Mouse (Mus musculus) spleen, adult 2 months (tissue): Measurements from ENCODE around the gene 3110082I17Rik.

Experiments used
- CTCF ChIP-seq: fragments of 200-500 bp; IDR thresholded peaks from 2 replicates; pipeline ENCODE4 v1.5.1; 2011; ENCODE audit warnings: mild to moderate bottlenecking, inconsistent platforms; ENCODE audit not compliant: insufficient read depth, insufficient read length, insufficient replicate concordance; ENCODE audit errors: extremely low read depth
- POLR2A ChIP-seq: fragments of 200-500 bp; IDR thresholded peaks from 2 replicates; pipeline ENCODE4 v1.6.1; 2011; ENCODE audit warnings: low read depth, low read length, inconsistent platforms

GRCm38 (mm10) chr5:139384531-139384930, 75.8 kb downstream of the 3110082I17Rik start:
- TF ChIP-seq CTCF (no peak), POLR2A (no peak)
